Mouse (Mus musculus) megakaryocyte, embryonic 14.5 days (primary cell): ENCODE data around the gene Mlph.

ENCODE experiments used
- FLI1 ChIP-seq: IDR thresholded peaks from 2 replicates; pipeline ENCODE4 v1.6.1; 2012; ENCODE audit warnings: low read length, inconsistent platforms, mixed read lengths
- GATA1 ChIP-seq: IDR thresholded peaks from 3 replicates; pipeline ENCODE4 v1.6.1; 2012; ENCODE audit warnings: mixed read lengths, low read length, inconsistent platforms, borderline replicate concordance

DNA sequence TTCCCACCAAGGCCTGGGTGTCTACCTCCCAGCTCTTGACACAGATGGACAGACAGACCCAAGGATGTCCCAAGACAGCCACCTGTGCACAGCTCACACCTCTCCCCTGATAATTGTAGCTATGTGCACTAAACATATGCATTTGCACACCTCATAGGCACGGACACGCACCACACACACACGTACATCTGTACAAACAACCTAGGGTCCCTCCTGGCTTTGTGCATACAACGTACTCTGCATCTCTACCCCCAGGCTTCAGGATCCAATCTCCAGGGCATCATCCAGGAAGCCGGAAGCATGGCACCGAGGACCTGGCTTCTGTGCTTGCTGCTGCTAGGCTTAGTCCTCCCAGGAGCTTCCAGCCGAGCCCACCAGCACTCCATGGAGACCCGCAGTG, 37.9 kb downstream of the Mlph start, which contains the start of gene Prlh:
- TF ChIP-seq GATA1 (no peak), FLI1 (no peak)
